Mouse (Mus musculus) thymus, adult 2 months (tissue): ENCODE measurements around the gene Zdhhc24.

Experiments used
- CTCF ChIP-seq: fragments of 200-500 bp; IDR thresholded peaks from 2 replicates; pipeline ENCODE4 v1.5.1; 2012; ENCODE audit warnings: mild to moderate bottlenecking, control low read depth, low read length, moderate library complexity, borderline replicate concordance; ENCODE audit not compliant: control insufficient read depth, poor library complexity, insufficient read depth; ENCODE audit errors: extremely low read depth
- POLR2A ChIP-seq: fragments of 200-500 bp; IDR thresholded peaks from 2 replicates; pipeline ENCODE4 v1.6.1; 2012; ENCODE audit warnings: mild to moderate bottlenecking, low read length, control low read depth, moderate library complexity; ENCODE audit not compliant: control insufficient read depth, poor library complexity, insufficient read depth; ENCODE audit errors: extremely low read depth

DNA sequence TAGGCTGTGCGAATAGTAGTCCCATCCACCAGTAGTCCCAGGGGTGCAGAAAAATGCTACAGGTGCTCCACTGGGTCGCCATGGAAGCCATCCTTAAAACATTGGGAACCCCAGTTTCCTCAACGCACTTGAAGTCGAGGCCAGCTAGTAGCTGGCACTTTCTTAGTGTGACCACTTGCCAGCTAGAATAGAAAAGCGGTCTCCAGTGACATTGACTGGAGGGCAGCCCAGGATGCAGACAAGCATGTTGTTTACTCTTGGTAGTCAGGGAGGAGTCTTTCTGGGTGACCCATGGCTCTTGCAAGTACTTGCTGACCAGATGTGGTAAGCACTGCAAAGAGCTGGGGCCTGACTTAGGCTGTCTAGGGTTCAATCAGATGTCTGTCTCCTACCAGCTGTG lies 50.3 kb downstream of the Zdhhc24 start:
- TF ChIP-seq CTCF (no peak), POLR2A (no peak)
